Mouse (Mus musculus) lung, postnatal 0 days (tissue): ENCODE results near the gene Gucd1.

Source experiments
- CTCF ChIP-seq: IDR thresholded peaks from 2 replicates; pipeline ENCODE4 v1.5.1; 2016; ENCODE audit warnings: antibody characterized with exemption, mild to moderate bottlenecking
- EP300 ChIP-seq: IDR thresholded peaks from 2 replicates; pipeline ENCODE4 v1.6.1; 2016; ENCODE audit warnings: antibody characterized with exemption, mild to moderate bottlenecking, control low read depth

GRCm38 (mm10) chr10:75482271-75482670, 35.5 kb downstream of the Gucd1 start:
- no peak for TF ChIP-seq CTCF
- no peak for TF ChIP-seq EP300
